Mouse (Mus musculus): ENCODE data around the gene Agrn. TPM values are rescaled to one million over a fixed set of nuclear protein-coding genes. Genes with fewer than 3 reads are reported as not detected.

Gene Agrn
- polyA plus RNA-seq, 1 experiment: 98.6 TPM

DNA sequence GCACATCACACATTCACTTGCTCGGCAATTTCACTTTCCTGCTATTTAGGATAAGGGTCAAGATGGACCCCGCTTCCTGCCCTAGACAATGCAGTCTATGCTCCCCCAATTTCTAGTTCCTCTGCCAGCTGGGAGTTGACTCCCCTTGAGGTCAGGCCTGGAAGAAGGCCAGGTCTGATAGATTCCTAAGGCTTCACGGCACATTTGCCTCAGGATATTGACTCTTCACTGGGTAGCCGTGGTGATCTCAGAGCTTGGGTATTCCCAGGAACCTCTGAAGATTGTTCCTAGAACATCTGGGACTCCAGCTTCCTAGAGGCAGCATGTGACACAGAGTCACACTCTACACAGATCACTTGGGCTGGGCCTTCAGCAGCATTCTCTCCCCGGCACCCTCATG is 68.5 kb downstream of the Agrn start:
- no peaks in the 10 kb centered on the region for H3K27me3 ChIP-seq (replicated peaks; ENCODE audit: control insufficient read depth, insufficient read depth, low read length)
- TF ChIP-seq CTCF (conservative IDR thresholded peaks at IDR 0.05; ENCODE audit: insufficient read depth, insufficient read length, low read depth, low read length): no peak
- no peak for TF ChIP-seq POLR2A (IDR thresholded peaks at IDR 0.05; ENCODE audit: low read depth, low read length)
- H3K27ac ChIP-seq (ENCODE audit: insufficient read depth, low read depth, low read length): no peak overlapping the region
- H3K4me3 ChIP-seq (ENCODE audit: insufficient read depth, low read depth, low read length): no peak overlapping the region
- WGBS: 82% methylated on average over 5 of the region's 5 CpGs
- DNase-seq: no peak
- H3K4me1 ChIP-seq (ENCODE audit: control insufficient read depth, insufficient read depth, low read length): no peaks in the 10 kb centered on the region
- no peaks in the 10 kb centered on the region for H3K36me3 ChIP-seq (ENCODE audit: control insufficient read depth, insufficient read depth, low read length)

DNA sequence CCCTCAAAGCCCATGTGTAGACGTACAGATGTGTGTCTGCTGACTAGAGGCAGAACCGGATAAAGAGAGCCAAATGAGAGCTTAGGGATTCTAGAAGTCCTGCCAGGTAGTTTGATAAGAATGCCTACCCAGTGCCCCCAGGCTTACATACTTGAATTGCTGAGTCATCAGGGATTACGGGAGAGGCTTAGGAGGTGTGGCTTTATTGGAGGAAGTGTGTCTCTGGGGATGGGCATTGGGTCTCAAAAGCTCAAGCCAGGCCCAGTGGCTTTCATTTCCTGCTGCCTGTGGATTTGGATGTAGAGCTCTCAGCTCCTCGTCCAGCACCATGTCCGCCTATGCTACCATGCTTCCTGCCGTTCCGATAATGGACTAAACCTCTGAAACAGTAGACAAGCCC is 70.4 kb downstream of the Agrn start:
- no peak for DNase-seq
- WGBS: 78% methylated on average over 7 of the region's 7 CpGs
- Histone ChIP-seq H3K36me3 (ENCODE audit: control insufficient read depth, insufficient read depth, low read length) (no peaks in the 10 kb centered on the region), H3K4me3 (ENCODE audit: insufficient read depth, low read depth, low read length) (no peak overlapping the region), H3K27me3 (replicated peaks; ENCODE audit: control insufficient read depth, insufficient read depth, low read length) (no peaks in the 10 kb centered on the region), H3K4me1 (ENCODE audit: control insufficient read depth, insufficient read depth, low read length) (no peaks in the 10 kb centered on the region), H3K27ac (ENCODE audit: insufficient read depth, low read depth, low read length) (no peak overlapping the region)
- no peak for TF ChIP-seq CTCF (conservative IDR thresholded peaks at IDR 0.05; ENCODE audit: insufficient read depth, insufficient read length, low read depth, low read length)
- no peak for TF ChIP-seq POLR2A (IDR thresholded peaks at IDR 0.05; ENCODE audit: low read depth, low read length)

DNA sequence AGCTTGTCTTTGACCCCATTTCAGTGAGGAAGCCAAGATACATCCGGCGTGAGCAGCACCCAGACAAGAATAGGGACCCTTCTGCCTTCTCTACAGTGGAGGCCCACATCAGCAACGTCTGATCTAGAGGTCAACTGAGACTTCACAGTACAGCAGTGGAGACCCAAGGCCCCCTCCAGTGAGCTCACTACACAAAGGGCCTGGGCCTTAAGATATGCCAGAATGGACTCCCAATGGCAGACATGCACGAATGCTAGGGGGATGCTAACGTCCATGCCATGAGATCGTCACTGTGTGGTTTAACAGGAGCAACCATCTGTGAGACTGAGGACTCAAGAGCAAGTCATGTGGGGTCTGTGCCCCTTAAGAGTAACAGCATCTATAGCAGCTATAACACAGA is 71.9 kb downstream of the Agrn start:
- Histone ChIP-seq H3K27ac (ENCODE audit: insufficient read depth, low read depth, low read length) (no peak overlapping the region), H3K36me3 (ENCODE audit: control insufficient read depth, insufficient read depth, low read length) (no peaks in the 10 kb centered on the region; the same call in 1 of the 2 replicates)
- DNase-seq: no peak

DNA sequence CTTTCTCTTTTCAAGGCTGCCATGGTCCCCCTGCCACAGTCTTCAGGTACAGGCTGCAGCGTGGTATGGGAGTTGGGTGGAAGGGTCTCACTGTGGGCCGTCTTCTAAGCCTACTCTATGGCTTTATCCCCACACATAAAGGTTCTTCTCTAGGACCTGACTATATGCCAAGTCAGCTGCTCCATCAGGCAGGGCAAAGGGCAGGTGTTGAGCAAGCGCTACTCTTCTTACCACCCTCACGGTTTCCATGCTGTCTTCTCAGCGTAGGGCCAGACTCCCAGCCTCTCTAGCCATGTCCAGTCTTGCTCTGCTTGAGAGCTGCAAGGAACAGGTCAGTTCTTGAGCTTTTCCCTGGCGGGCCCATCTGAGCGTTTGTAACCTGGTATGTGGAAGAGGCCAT is 73.2 kb downstream of the Agrn start:
- no peaks in the 10 kb centered on the region for H3K27me3 ChIP-seq (replicated peaks; ENCODE audit: control insufficient read depth, insufficient read depth, low read length)
- no peaks in the 10 kb centered on the region; the same call in 1 of the 2 replicates for H3K36me3 ChIP-seq (ENCODE audit: control insufficient read depth, insufficient read depth, low read length)
- H3K27ac ChIP-seq (ENCODE audit: insufficient read depth, low read depth, low read length): no peak overlapping the region
- H3K4me1 ChIP-seq (ENCODE audit: control insufficient read depth, insufficient read depth, low read length): no peaks in the 10 kb centered on the region
- WGBS: 79% methylated on average over 7 of the region's 7 CpGs
- peak; percentile 52 for DNase-seq
- H3K4me3 ChIP-seq (ENCODE audit: insufficient read depth, low read depth, low read length): no peak overlapping the region
- TF ChIP-seq POLR2A (IDR thresholded peaks at IDR 0.05; ENCODE audit: low read depth, low read length) (no peak), CTCF (conservative IDR thresholded peaks at IDR 0.05; ENCODE audit: insufficient read depth, insufficient read length, low read depth, low read length) (no peak)

More for the DNA sequence above, 71.9 kb downstream of the Agrn start:
- Histone ChIP-seq H3K4me1 (ENCODE audit: control insufficient read depth, insufficient read depth, low read length) (no peaks in the 10 kb centered on the region), H3K27me3 (replicated peaks; ENCODE audit: control insufficient read depth, insufficient read depth, low read length) (no peaks in the 10 kb centered on the region), H3K4me3 (ENCODE audit: insufficient read depth, low read depth, low read length) (no peak overlapping the region)
- WGBS: 94% methylated on average over 6 of the region's 6 CpGs
- TF ChIP-seq CTCF (conservative IDR thresholded peaks at IDR 0.05; ENCODE audit: insufficient read depth, insufficient read length, low read depth, low read length) (no peak), POLR2A (IDR thresholded peaks at IDR 0.05; ENCODE audit: low read depth, low read length) (no peak)

Other genes starting within 250 kb of the Agrn start
- gene C1qtnf12, start 235.2 kb downstream of the Agrn start, polyA plus RNA-seq (2012; rRNA removed): 104 and 107 TPM in 2 replicates
- 4.5 and 5.0 TPM in 2 replicates for gene B3galt6, start 204.8 kb downstream of the Agrn start, polyA plus RNA-seq (2012; rRNA removed)
- gene Sdf4, start 204.6 kb downstream of the Agrn start, polyA plus RNA-seq (2012; rRNA removed): 55.1 and 60.4 TPM in 2 replicates
- gene Tnfrsf4, start 183.6 kb downstream of the Agrn start, polyA plus RNA-seq (2012; rRNA removed): 1.6 and 3.8 TPM in 2 replicates
- 0.95 and 4.0 TPM in 2 replicates for gene Tnfrsf18, start 171.3 kb downstream of the Agrn start, polyA plus RNA-seq (2012; rRNA removed)
- gene Ttll10, start 138.1 kb downstream of the Agrn start, polyA plus RNA-seq (2012; rRNA removed): 20.7 and 27.5 TPM in 2 replicates
- 8.7 and 11.7 TPM in 2 replicates for gene 9430015G10Rik, start 87.5 kb downstream of the Agrn start, polyA plus RNA-seq (2012; rRNA removed)
- gene Rnf223, start 67.0 kb downstream of the Agrn start, polyA plus RNA-seq (2012; rRNA removed): 0.15 and 0.31 TPM in 2 replicates
- gene Isg15, start 3.3 kb upstream of the Agrn start, polyA plus RNA-seq (2012; rRNA removed): 11.1 and 17.8 TPM in 2 replicates
- gene AW011738, start 5.8 kb upstream of the Agrn start, polyA plus RNA-seq (2012; rRNA removed): 1.7 and 1.9 TPM in 2 replicates
- gene Perm1, start 18.4 kb upstream of the Agrn start, polyA plus RNA-seq (2012; rRNA removed): 4.6 and 5.6 TPM in 2 replicates
- gene Plekhn1, start 37.4 kb upstream of the Agrn start, polyA plus RNA-seq (2012; rRNA removed): 34.8 and 41.2 TPM in 2 replicates
- gene Noc2l, start 38.5 kb upstream of the Agrn start, polyA plus RNA-seq (2012; rRNA removed): 46.1 and 46.5 TPM in 2 replicates
- 0.29 and 0.39 TPM in 2 replicates for gene Samd11, start 58.2 kb upstream of the Agrn start, polyA plus RNA-seq (2012; rRNA removed)
- gene Vmn2r-ps159, start 133.6 kb upstream of the Agrn start, polyA plus RNA-seq (2012; rRNA removed): not detected in 2 replicates

All from kidney, adult 2 months (tissue).